Mouse (Mus musculus): Measurements from ENCODE around the gene Pdia4.
"Not testable (repeated sequence)": the region's sequence is repeated elsewhere in the genome, so short reads cannot be mapped to it uniquely, and the experiment has no call there.

Pdia4 gene

GRCm38 (mm10) chr6:47811324-47811723, 1.9 kb downstream of the Pdia4 start:
- no peak for DNase-seq (ENCODE audit: low spot score in 2 of 2)

- no peak for DNase-seq (ENCODE audit: low spot score in 2 of 2)
Measured at GRCm38 (mm10) chr6:47810181-47810580, 3.0 kb downstream of the Pdia4 start.

- DNase-seq (ENCODE audit: low spot score in 2 of 2) = no peak
Measured at GRCm38 (mm10) chr6:47809053-47809452, 4.2 kb downstream of the Pdia4 start.

- DNase-seq (ENCODE audit: low spot score in 2 of 2) = no peak
Measured at GRCm38 (mm10) chr6:47808545-47808944, 4.7 kb downstream of the Pdia4 start.

GRCm38 (mm10) chr6:47807419-47807818, 5.8 kb downstream of the Pdia4 start:
- no peak for DNase-seq (ENCODE audit: low spot score in 2 of 2)

GRCm38 (mm10) chr6:47805520-47805919, 7.7 kb downstream of the Pdia4 start:
- no peak for DNase-seq (ENCODE audit: low spot score in 2 of 2)

GRCm38 (mm10) chr6:47799079-47799478, 14.2 kb downstream of the Pdia4 start:
- peak; percentile 36 to 48 for DNase-seq (ENCODE audit: low spot score in 2 of 2)

- no peak for DNase-seq (ENCODE audit: low spot score in 2 of 2)
Measured at GRCm38 (mm10) chr6:47794106-47794830, 19.0 kb downstream of the Pdia4 start.

GRCm38 (mm10) chr6:47793284-47793683, 19.9 kb downstream of the Pdia4 start:
- DNase-seq (ENCODE audit: low spot score in 2 of 2) = no peak

- DNase-seq (ENCODE audit: low spot score in 2 of 2) = no peak
Measured at GRCm38 (mm10) chr6:47792533-47792932, 20.7 kb downstream of the Pdia4 start.

GRCm38 (mm10) chr6:47790745-47791144, 22.5 kb downstream of the Pdia4 start:
- DNase-seq (ENCODE audit: low spot score in 2 of 2) = peak in 1 of 2 experiments; percentile 40

- DNase-seq (ENCODE audit: low spot score in 2 of 2) = peak in 1 of 2 experiments; percentile 20
Measured at GRCm38 (mm10) chr6:47788821-47789220, 24.4 kb downstream of the Pdia4 start.

- peak; percentile 90 to 93 for DNase-seq (ENCODE audit: low spot score in 2 of 2)
Measured at GRCm38 (mm10) chr6:47787941-47788736, 25.1 kb downstream of the Pdia4 start.

GRCm38 (mm10) chr6:47784707-47785412, 28.4 kb downstream of the Pdia4 start:
- DNase-seq (ENCODE audit: low spot score in 2 of 2) = no peak

- peak; percentile 55 to 74 for DNase-seq (ENCODE audit: low spot score in 2 of 2)
Measured at GRCm38 (mm10) chr6:47781091-47781968, 31.9 kb downstream of the Pdia4 start.

GRCm38 (mm10) chr6:47780576-47781013, 32.6 kb downstream of the Pdia4 start:
- no peak for DNase-seq (ENCODE audit: low spot score in 2 of 2)

GRCm38 (mm10) chr6:47771760-47772159, 41.5 kb downstream of the Pdia4 start:
- not testable (repeated sequence) for DNase-seq (ENCODE audit: low spot score in 2 of 2)

- DNase-seq (ENCODE audit: low spot score in 2 of 2) = not testable (repeated sequence)
Measured at GRCm38 (mm10) chr6:47771113-47771512, 42.1 kb downstream of the Pdia4 start.

GRCm38 (mm10) chr6:47769861-47770260, 43.4 kb downstream of the Pdia4 start:
- DNase-seq (ENCODE audit: low spot score in 2 of 2) = not testable (repeated sequence)

GRCm38 (mm10) chr6:47768520-47768919, 44.7 kb downstream of the Pdia4 start:
- DNase-seq (ENCODE audit: low spot score in 2 of 2) = not testable (repeated sequence)

GRCm38 (mm10) chr6:47767355-47767754, 45.9 kb downstream of the Pdia4 start:
- DNase-seq (ENCODE audit: low spot score in 2 of 2) = not testable (repeated sequence)
